Mouse (Mus musculus) E14TG2a.4 (cell line): Measurements from ENCODE around the gene Gm45233.
"Not testable (repeated sequence)": the region's sequence is repeated elsewhere in the genome, so short reads cannot be mapped to it uniquely, and the experiment has no call there.

ENCODE experiments used
- H3K27me3 ChIP-seq: 2 replicates; pipeline ENCODE4 v1.6.1; 2014; ENCODE audit warnings: low read length, control low read depth; ENCODE audit not compliant: insufficient read depth
- H3K36me3 ChIP-seq: 2 replicates; pipeline ENCODE4 v1.6.1; 2014; ENCODE audit warnings: low read length, control low read depth; ENCODE audit not compliant: insufficient read depth
- H3K4me1 ChIP-seq: replicated peaks from 2 replicates; pipeline ENCODE4 v1.6.1; 2014; ENCODE audit warnings: low read depth, low read length, control low read depth
- H3K4me3 ChIP-seq: replicated peaks from 2 replicates; pipeline ENCODE4 v1.5.1; 2014; ENCODE audit warnings: mild to moderate bottlenecking, low read length
- H3K9me3 ChIP-seq: 2 replicates; pipeline ENCODE4 v1.6.1; 2014; ENCODE audit warnings: low read length, control low read depth
- CTCF ChIP-seq: conservative IDR thresholded peaks from 2 replicates; pipeline ENCODE4 v1.5.1; 2014; ENCODE audit warnings: low read length
- NANOG ChIP-seq: IDR thresholded peaks from 2 replicates; pipeline ENCODE4 v1.6.1; 2014; ENCODE audit warnings: borderline replicate concordance, low read length, mixed read lengths
- POU5F1 ChIP-seq: IDR thresholded peaks from 2 replicates; pipeline ENCODE4 v1.6.1; 2014; ENCODE audit warnings: low read length, borderline replicate concordance

Gene Gm45233

DNA sequence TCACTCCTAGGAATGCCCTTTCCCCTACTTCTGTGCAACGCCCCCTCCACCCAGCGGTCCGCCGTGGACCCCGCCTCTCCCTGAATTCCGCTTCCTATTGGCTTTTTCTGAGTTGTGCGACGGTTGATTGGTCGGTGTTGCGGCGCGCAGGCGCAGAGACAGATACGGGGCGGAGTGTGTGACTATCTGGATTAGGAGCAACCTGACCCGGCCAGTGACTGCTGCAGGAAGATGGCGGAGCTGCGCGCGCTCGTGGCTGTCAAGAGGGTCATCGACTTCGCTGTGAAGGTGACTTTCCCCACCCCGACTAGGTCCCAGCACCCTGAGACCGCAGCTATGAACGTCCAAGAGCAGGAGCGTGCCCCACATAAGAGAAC lies at the start of gene Gm45233, which contains the start of gene Etfb:
Gene Gm45233 (plus strand): TSS at position 212 of the 377 bp plus-strand sequence.
Gene Etfb (plus strand): TSS at position 167 of the 377 bp plus-strand sequence.
- Histone ChIP-seq H3K4me3 (peak within 1 kb of the TSS; percentile 84), H3K9me3 (no peaks in the 10 kb centered on the region), H3K4me1 (peaks cover 77% of the 10 kb centered on the region), H3K27me3 (peaks cover 6% of the 10 kb centered on the region; the same call in 1 of the 2 replicates), H3K36me3 (peaks cover 28% of the 10 kb centered on the region)
- TF ChIP-seq NANOG (no peak), CTCF (no peak), POU5F1 (no peak)

GRCm38 (mm10) chr7:43399501-43399900 lies 44.4 kb upstream of the Gm45233 start:
- Histone ChIP-seq H3K36me3 (no peaks in the 10 kb centered on the region), H3K4me1 (no peaks in the 10 kb centered on the region), H3K27me3 (0 out of 2 replicates have a peak, but pooled peaks cover 11% of the 10 kb centered on the region), H3K4me3 (no peak overlapping the region), H3K9me3 (no peaks in the 10 kb centered on the region)
- TF ChIP-seq NANOG, result no peak
- no peak for TF ChIP-seq CTCF
- TF ChIP-seq POU5F1, result no peak

DNA sequence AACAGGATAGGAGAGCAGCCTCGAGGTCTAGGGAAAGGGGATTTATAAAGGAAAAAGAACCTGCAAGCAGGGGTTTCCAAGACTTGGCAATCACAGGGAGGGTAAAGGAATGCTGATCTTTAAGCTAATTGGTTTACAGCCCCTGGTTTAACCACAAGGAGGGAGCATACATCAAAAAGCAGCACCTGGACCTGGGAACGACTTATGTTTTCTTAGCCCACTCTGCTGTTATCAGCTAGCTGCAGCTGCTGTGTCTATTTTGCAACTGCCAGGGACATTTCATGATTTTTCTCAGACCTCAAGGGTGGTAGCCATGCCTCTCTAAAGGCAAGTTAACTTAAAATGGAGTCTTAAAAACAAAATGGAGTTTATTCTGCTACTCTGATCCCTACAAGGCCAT lies 41.2 kb upstream of the Gm45233 start:
- H3K9me3 ChIP-seq, result no peaks in the 10 kb centered on the region
- H3K4me3 ChIP-seq, result no peak overlapping the region
- no peaks in the 10 kb centered on the region for H3K36me3 ChIP-seq
- H3K27me3 ChIP-seq, result no peaks in the 10 kb centered on the region
- H3K4me1 ChIP-seq, result no peaks in the 10 kb centered on the region
- TF ChIP-seq POU5F1, result no peak
- TF ChIP-seq CTCF, result no peak
- no peak for TF ChIP-seq NANOG

DNA sequence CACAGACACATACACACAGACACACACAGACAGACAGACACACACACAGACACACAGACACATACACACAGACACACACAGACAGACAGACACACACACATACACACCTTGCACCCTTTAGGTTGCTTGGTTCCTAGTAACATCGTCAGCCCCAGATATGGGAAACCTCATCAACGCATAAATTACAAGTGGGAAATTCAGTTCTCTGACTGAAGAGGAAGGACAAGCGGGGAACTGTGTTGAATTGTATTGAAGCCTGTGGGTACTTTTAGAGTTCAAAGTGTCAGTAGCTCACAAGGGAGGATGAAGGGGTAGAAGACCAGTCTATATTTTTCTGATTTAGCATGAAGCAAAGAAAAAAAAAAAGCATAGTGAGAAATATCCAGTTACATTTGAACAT lies 36.4 kb upstream of the Gm45233 start:
- no peaks in the 10 kb centered on the region for H3K9me3 ChIP-seq
- H3K27me3 ChIP-seq, result peaks cover 2% of the 10 kb centered on the region; the same call in 1 of the 2 replicates
- H3K4me3 ChIP-seq, result no peak overlapping the region
- H3K36me3 ChIP-seq, result no peaks in the 10 kb centered on the region
- peaks cover 10% of the 10 kb centered on the region for H3K4me1 ChIP-seq
- TF ChIP-seq POU5F1 (no peak), NANOG (no peak), CTCF (no peak)

GRCm38 (mm10) chr7:43408131-43408553 lies 35.8 kb upstream of the Gm45233 start, which contains the start of gene Siglecg:
TSS of gene Siglecg (plus strand) at chr7:43408204.
- no peak for TF ChIP-seq CTCF
- no peak for TF ChIP-seq NANOG
- TF ChIP-seq POU5F1, result no peak
- no peaks in the 10 kb centered on the region for H3K36me3 ChIP-seq
- no peaks in the 10 kb centered on the region for H3K9me3 ChIP-seq
- peaks cover 10% of the 10 kb centered on the region for H3K4me1 ChIP-seq
- peaks cover 2% of the 10 kb centered on the region; the same call in 1 of the 2 replicates for H3K27me3 ChIP-seq
- H3K4me3 ChIP-seq, result no peak within 1 kb of the TSS

DNA sequence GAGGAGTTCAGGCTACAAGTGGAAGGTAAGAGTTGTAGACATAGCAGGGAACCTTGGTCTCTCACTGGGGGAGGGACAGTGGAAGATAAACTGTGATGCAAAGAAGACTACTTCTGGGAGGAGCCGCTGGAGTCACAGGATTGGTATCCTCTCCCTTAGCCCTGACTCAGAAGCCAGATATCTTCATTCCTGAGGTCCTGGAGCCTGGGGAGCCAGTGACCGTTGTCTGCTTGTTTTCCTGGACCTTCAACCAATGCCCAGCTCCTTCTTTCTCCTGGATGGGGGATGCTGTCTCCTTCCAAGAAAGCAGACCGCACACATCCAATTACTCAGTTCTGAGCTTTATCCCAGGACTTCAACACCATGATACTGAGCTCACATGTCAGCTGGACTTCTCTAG lies 34.8 kb upstream of the Gm45233 start:
- TF ChIP-seq NANOG, result no peak
- no peak for TF ChIP-seq POU5F1
- no peak for TF ChIP-seq CTCF
- H3K27me3 ChIP-seq, result peaks cover 2% of the 10 kb centered on the region; the same call in 1 of the 2 replicates
- H3K9me3 ChIP-seq, result no peaks in the 10 kb centered on the region
- H3K4me3 ChIP-seq, result no peak overlapping the region
- H3K36me3 ChIP-seq, result no peaks in the 10 kb centered on the region
- peaks cover 10% of the 10 kb centered on the region for H3K4me1 ChIP-seq

DNA sequence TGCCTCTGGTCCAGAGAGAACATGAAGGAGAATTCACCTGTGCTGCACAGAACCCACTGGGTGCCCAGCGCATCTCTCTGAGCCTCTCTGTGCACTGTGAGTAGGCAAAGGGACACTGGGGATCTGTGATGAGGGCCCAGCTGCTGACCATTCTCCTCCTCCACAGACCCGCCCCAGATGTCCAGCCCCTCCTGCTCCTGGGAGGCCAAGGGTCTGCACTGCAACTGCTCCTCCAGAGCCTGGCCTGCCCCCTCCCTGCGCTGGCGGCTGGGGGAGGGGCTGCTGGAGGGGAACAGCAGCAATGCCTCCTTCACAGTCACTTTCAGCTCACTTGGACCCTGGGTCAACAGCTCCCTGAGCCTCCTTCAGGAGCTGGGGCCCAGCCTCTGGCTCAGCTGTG lies 32.2 kb upstream of the Gm45233 start:
- Histone ChIP-seq H3K4me1 (peaks cover 15% of the 10 kb centered on the region), H3K4me3 (0 out of 2 replicates have a peak overlapping the region, but pooled peaks have one; percentile 10)
- H3K27me3 ChIP-seq, H3K9me3 ChIP-seq, H3K36me3 ChIP-seq: not testable (repeated sequence)

- Histone ChIP-seq H3K4me3 (no peak overlapping the region), H3K27me3 (no peaks in the 10 kb centered on the region), H3K36me3 (no peaks in the 10 kb centered on the region), H3K9me3 (no peaks in the 10 kb centered on the region), H3K4me1 (peaks cover 10% of the 10 kb centered on the region; the same call in 1 of the 2 replicates)
- peak; percentile 19; the same call in 1 of the 2 replicates for TF ChIP-seq CTCF
- no peak for TF ChIP-seq POU5F1
Observed at GRCm38 (mm10) chr7:43417298-43417697, 26.6 kb upstream of the Gm45233 start.

DNA sequence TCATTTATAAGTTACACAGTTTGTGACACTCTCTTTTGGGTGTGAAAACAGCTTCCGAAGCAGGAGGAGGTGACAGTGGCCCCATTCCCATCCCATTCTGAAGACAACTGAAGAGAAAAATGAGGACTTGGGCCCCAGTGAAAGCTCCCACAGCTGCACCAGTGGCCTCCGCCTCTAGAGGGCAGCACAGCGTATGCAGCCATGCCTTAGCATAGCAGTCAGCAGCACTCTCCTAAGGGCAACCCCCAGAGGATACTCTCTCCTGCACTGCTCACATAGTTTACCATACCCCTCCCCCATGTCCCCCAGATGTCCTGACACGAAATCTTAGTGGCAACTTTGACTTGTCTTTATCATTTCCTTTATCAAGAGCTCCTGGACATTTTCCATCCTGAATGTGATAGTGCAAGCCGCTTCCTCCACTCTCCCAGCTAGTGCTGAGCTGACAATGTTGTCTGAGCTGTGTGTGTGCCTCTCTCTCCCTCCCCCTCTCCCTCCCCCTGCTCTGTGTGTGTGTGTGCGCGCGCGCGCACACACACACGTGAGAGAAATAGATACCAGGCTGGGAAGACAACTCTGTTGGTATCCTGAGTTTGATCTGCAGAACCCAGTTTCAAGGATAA lies 20.8 kb upstream of the Gm45233 start:
- peaks cover 14% of the 10 kb centered on the region for H3K4me1 ChIP-seq
- H3K4me3 ChIP-seq, result no peak overlapping the region
- H3K9me3 ChIP-seq, result no peaks in the 10 kb centered on the region
- no peaks in the 10 kb centered on the region for H3K27me3 ChIP-seq
- no peaks in the 10 kb centered on the region for H3K36me3 ChIP-seq
- TF ChIP-seq NANOG, result no peak
- peak; percentile 96 for TF ChIP-seq CTCF
